Mouse (Mus musculus) embryonic stem cell, embryonic (primary cell): ENCODE measurements around the gene Bag1.

ENCODE experiments used
- CTCF ChIA-PET, 4 experiments: fragments of 300-600 bp in 2 of 4; fragments of 350-600 bp in 2 of 4; sonication (Branson Sonifier 250); formaldehyde crosslinking; loops; one replicate each; lab custom pipeline; 2022; ENCODE audit warnings: inconsistent platforms in 2 of 4; lab: Charles Lee
- POLR2A ChIA-PET, 4 experiments: fragments of 300-600 bp in 2 of 4; fragments of 350-600 bp in 2 of 4; sonication (Branson Sonifier 250); formaldehyde crosslinking; loops; one replicate each; lab custom pipeline; 2022; ENCODE audit warnings: antibody characterized with exemption in 4 of 4, inconsistent platforms in 1 of 4; lab: Charles Lee

Gene Bag1

DNA sequence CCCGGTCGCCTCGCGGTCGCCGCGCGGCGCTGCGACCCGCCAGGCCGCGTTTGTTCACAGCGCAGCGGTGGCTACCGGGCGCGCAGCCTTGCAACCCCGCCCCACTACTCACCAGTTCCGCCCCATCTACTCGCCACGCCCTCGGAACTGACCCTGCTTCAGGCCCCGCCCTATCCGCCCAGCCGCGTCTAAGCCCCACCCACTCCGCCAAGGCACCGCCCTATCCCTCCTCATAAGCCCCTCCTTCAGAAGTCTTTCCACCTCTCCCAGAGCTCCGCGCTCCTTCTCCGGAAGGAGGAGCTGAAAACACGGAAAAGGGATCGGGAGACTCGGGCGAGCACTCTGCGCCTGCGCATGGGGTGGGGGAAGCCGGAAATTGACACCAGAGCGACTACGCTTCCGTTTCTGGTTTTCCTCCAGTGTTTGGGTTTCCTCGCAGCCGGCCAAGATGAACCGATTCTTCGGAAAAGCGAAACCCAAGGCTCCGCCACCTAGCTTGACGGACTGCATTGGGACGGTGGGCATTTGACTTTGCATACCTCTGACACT lies at the start of gene Bag1, which contains the start of gene Chmp5:
Bag1 (minus strand) TSS at position 135 of the 549 bp plus-strand sequence.
Chmp5 (plus strand) TSS at position 248 of the 549 bp plus-strand sequence.
- POLR2A ChIA-PET, result interaction anchor here in 3 of 4 experiments (0.6 to 2.5 kb wide), 99 partner anchors 8 to 806 kb away, joined by 3 to 56 read pairs (median 4); partner anchors contain the start of genes B4galt1 (in 3 of the 3), Dnaja1 (in 2 of the 3), Nfx1 (in 2 of the 3) and Aco1 (in 1 of the 3)
- CTCF ChIA-PET, result interaction anchor here in 3 of 4 experiments (0.5 to 1.4 kb wide), 15 partner anchors 9 to 621 kb away, joined by 3 to 11 read pairs (median 4); partner anchors contain the start of genes B4galt1 (in 1 of the 3), Fam219a (in 1 of the 3), Nfx1 (in 1 of the 3) and Smu1 (in 1 of the 3)

DNA sequence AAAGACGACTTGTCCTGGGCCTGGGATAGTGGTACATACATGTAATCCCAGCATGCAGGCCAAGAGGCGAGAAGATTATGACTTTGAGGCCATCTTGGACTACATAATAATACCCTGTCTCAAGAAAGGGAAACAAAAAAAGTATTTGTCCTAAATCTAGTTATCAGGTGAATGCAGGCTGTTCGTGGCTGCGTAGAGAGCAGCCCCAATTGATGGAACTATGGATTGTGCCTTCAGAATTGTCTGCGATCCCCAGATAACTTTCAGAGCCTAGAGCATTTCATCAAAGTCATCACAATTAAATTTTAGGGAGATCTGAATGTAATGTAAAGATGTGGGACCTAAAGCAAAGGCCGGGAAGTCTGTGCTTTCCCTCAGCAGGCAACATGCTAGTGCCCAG lies 48.2 kb upstream of the Bag1 start:
- ChIA-PET CTCF (interaction anchor here in 2 of 4 experiments (0.7 to 1.5 kb wide), 2 partner anchors 43 to 47 kb away, joined by 3 read pairs; no protein-coding TSS in a partner anchor), POLR2A (interaction anchor here in 1 of 4 experiments (1.3 to 3.2 kb wide), 2 partner anchors 17 to 29 kb away, joined by 3 to 11 read pairs; no protein-coding TSS in a partner anchor)

DNA sequence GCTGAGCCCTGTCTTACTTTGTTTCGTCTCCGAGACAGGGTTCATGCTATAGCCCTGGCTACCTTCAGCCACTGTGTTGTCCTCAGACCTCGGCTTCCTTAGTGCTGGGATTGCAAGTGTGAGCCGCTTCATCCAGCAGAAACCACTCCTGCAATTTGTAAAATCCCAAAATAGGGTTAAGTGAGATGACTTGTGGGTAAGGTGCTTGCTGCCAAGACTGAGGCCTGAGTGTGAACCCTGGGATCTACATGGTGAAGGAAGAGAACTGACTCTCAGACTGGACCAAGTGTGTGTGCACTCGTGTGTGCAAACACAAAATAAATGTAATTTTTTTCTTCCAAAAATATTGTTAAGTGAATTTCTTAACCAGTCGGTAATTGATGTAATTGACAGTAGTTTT lies 41.5 kb upstream of the Bag1 start:
- POLR2A ChIA-PET, result interaction anchor here in 2 of 4 experiments (0.6 to 4.4 kb wide), 7 partner anchors 8 to 454 kb away, joined by 3 to 17 read pairs (median 3); no protein-coding TSS in a partner anchor

DNA sequence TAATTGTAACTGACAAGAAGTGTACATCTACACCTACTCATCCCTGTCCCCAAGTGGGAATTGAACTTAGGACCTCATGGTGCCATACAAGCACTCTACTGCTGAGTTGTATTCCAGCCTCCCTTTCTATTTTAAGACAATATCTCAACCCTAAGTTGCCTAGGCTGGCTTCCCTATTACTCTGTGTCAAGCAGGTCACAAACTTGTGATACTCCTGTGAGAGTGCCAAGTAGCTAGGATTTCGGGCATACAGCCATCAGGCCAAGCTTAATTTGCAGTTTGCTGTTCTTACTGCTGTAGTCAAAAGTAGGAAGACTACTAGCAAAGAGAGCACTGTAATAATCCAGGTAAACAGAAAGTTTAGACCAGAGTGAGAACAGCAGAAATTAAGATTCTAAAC lies 35.6 kb upstream of the Bag1 start:
- ChIA-PET CTCF (no interaction called here), POLR2A (interaction anchor here in 2 of 4 experiments (0.7 to 5.2 kb wide), 11 partner anchors 8 to 35 kb away, joined by 3 to 26 read pairs (median 6); partner anchors contain the start of genes Bag1 (in 2 of the 2), Chmp5 (in 2 of the 2) and Nfx1 (in 1 of the 2))

More for the DNA sequence above, 41.5 kb upstream of the Bag1 start:
- CTCF ChIA-PET, result interaction anchor here in 1 of 4 experiments (1.1 kb wide), 1 partner anchor 244 kb away, joined by 3 read pairs; no protein-coding TSS in a partner anchor

- POLR2A ChIA-PET, result interaction anchor here in 3 of 4 experiments (0.8 to 5.2 kb wide), 16 partner anchors 7 to 261 kb away, joined by 3 to 26 read pairs (median 4); partner anchors contain the start of genes Chmp5 (in 1 of the 3), Dnaja1 (in 1 of the 3), Nfx1 (in 1 of the 3) and Smu1 (in 1 of the 3)
These were observed 34.4 kb upstream of the Bag1 start for GRCm38 (mm10) chr4:40982486-40982885.

DNA sequence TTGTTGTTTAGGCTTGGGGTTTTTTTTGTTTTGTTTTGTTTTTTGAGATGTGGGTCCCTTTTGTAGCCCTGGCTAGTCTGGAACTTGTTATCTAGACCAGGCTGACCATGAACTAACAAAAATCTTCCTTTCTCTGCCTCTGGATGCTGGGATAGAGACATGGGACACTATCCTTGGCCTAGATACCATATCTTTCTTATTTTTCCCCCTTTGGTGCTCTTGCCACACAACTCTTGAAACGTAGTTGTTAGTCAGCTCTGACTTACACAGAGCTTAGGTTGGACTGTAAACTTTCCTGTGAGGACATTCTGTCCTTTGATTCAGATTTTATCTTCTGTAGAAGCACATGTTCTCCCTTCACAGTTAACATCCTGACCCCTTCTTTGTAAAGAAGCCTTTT lies 31.3 kb upstream of the Bag1 start:
- POLR2A ChIA-PET, result interaction anchor here in 3 of 4 experiments (0.6 to 5.2 kb wide), 15 partner anchors 8 to 262 kb away, joined by 3 to 26 read pairs (median 4); partner anchors contain the start of genes Nfx1 (in 2 of the 3), Bag1 (in 1 of the 3) and Chmp5 (in 1 of the 3)
- CTCF ChIA-PET, result no interaction called here

More at GRCm38 (mm10) chr4:40982486-40982885, 34.4 kb upstream of the Bag1 start:
- CTCF ChIA-PET, result interaction anchor here in 1 of 4 experiments (0.6 to 1.1 kb wide), 2 partner anchors 11 to 29 kb away, joined by 3 to 4 read pairs; no protein-coding TSS in a partner anchor

- CTCF ChIA-PET, result no interaction called here
- POLR2A ChIA-PET, result no interaction called here
These were observed 28.6 kb upstream of the Bag1 start for GRCm38 (mm10) chr4:40976651-40977050.

DNA sequence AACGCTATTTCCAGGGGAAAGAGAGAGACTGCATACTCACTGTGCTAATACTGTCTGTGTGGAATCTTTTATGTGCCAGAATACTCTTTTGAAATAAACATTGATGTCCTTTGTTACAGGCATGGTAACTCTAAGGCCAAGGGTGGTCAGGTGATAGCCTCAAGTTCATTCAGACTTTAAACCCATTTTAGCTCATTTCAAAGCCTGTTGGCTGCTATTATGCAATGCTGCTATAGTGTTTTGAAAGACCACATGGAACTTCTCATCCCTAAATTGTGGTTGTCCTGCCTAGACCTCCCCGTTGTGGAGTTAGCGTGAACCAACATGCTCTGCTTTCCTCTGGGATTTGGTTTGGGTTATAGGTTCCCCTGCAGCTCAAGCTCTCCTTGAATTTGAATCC lies 27.6 kb upstream of the Bag1 start:
- ChIA-PET POLR2A (interaction anchor here in 2 of 4 experiments (1.0 to 1.5 kb wide), 2 partner anchors 8 to 16 kb away, joined by 3 read pairs; no protein-coding TSS in a partner anchor), CTCF (interaction anchor here in 1 of 4 experiments (0.7 kb wide), 1 partner anchor 25 kb away, joined by 3 read pairs; no protein-coding TSS in a partner anchor)

- CTCF ChIA-PET, result interaction anchor here in 1 of 4 experiments (1.4 kb wide), 1 partner anchor 20 kb away, joined by 3 read pairs; no protein-coding TSS in a partner anchor
- POLR2A ChIA-PET, result interaction anchor here in 1 of 4 experiments (1.0 to 1.5 kb wide), 2 partner anchors 9 to 160 kb away, joined by 3 to 7 read pairs; no protein-coding TSS in a partner anchor
These were observed 25.9 kb upstream of the Bag1 start for GRCm38 (mm10) chr4:40974011-40974410.

DNA sequence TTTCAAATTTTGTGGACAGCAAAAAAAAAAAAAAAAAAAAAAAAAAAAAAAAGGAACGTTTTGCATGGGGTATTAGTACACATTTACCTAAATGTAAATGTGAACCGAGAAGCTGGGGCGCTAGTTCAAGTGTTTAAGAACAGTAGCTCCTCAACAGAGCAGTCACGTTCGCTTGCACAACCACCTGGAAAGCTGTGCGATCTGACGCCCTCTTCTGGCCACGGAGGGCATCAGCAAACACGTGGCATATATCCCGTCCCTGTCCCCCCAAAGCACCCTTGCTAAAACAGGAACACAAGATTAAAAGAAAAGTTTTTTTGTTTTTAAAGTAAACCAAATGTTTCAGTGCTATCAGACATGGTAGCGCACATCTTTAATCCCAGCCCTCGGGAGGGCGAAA lies 23.6 kb upstream of the Bag1 start:
- CTCF ChIA-PET, result interaction anchor here (0.6 to 1.7 kb wide), 41 partner anchors 8 to 751 kb away, joined by 3 to 17 read pairs (median 5); partner anchors contain the start of genes Chmp5 (in 2 of the 4), Aqp3 (in 1 of the 4), B4galt1 (in 1 of the 4) and Bag1 (in 1 of the 4)
- POLR2A ChIA-PET, result interaction anchor here (0.6 to 3.9 kb wide), 71 partner anchors 8 to 829 kb away, joined by 3 to 26 read pairs (median 4); partner anchors contain the start of genes Bag1 (in 3 of the 4), Chmp5 (in 3 of the 4), Aco1 (in 1 of the 4) and Aqp3 (in 1 of the 4)

- ChIA-PET POLR2A (interaction anchor here (0.6 to 3.9 kb wide), 71 partner anchors 8 to 828 kb away, joined by 3 to 26 read pairs (median 4); partner anchors contain the start of genes Bag1 (in 3 of the 4), Chmp5 (in 3 of the 4), Aco1 (in 1 of the 4) and Aqp3 (in 1 of the 4)), CTCF (interaction anchor here (0.6 to 1.7 kb wide), 43 partner anchors 8 to 467 kb away, joined by 3 to 17 read pairs (median 5); partner anchors contain the start of genes Aqp3 (in 1 of the 4), B4galt1 (in 1 of the 4), Bag1 (in 1 of the 4) and Chmp5 (in 1 of the 4))
These were observed 23.0 kb upstream of the Bag1 start, which contains the start of gene Nfx1 for GRCm38 (mm10) chr4:40970842-40971701. Gene Nfx1, plus strand, starts transcription at chr4:40970906.

- ChIA-PET CTCF (interaction anchor here in 3 of 4 experiments (0.6 to 1.7 kb wide), 9 partner anchors 10 to 369 kb away, joined by 3 to 10 read pairs (median 4); partner anchors contain the start of genes Bag1 (in 1 of the 3) and Chmp5 (in 1 of the 3)), POLR2A (interaction anchor here in 3 of 4 experiments (0.6 to 3.9 kb wide), 12 partner anchors 9 to 828 kb away, joined by 3 to 26 read pairs (median 6); partner anchors contain the start of genes Bag1 (in 2 of the 3), Chmp5 (in 2 of the 3), Aco1 (in 1 of the 3) and Ubap2 (in 1 of the 3))
These were observed 22.4 kb upstream of the Bag1 start for GRCm38 (mm10) chr4:40970592-40970841.

DNA sequence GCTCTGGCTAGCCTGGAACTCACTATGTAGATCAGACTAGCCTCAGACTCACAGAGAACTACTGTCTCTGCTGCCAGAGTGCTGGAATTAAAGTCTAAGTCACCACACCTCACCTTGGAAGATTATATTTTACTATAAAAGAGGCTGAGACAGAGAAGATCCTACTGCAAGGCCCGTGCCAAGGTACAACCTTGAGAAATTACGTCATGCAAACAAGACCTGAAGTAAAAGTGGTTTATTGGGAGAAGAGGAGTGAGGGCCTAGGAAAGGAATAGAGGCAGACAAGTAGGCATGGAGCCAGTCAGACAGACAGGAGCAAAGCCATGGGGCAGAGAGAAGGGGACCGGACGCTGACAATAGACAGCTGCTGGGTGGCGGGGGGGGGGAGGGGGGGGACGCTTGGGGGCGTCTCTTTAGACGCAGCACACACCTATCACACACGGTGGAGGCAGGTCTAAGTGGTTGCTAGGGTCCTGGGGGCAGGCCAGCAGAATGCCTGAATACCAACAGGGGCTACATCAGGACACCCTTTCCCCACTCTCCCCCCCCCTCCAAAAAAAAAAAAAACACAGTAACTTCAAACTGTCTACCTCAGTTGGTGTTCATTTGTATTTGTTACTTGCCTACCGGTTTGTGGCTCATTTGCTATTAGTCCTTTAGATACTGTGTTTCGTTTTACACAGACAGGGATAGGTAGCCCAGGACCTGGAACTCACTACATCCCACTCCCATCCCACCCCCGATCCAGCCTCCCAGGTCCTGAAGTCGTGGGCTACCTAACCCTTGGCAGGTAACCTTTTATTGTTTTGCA lies 21.9 kb upstream of the Bag1 start:
- POLR2A ChIA-PET, result interaction anchor here in 3 of 4 experiments (0.6 to 3.9 kb wide), 12 partner anchors 10 to 827 kb away, joined by 3 to 26 read pairs (median 6); partner anchors contain the start of genes Bag1 (in 2 of the 3), Chmp5 (in 2 of the 3) and Aco1 (in 1 of the 3)
- CTCF ChIA-PET, result interaction anchor here in 3 of 4 experiments (0.6 to 1.7 kb wide), 8 partner anchors 9 to 369 kb away, joined by 3 to 10 read pairs (median 4); partner anchors contain the start of genes Bag1 (in 1 of the 3) and Chmp5 (in 1 of the 3)

- ChIA-PET CTCF (no interaction called here), POLR2A (no interaction called here)
These were observed 21.1 kb upstream of the Bag1 start for GRCm38 (mm10) chr4:40969161-40969560.

GRCm38 (mm10) chr4:40963536-40963935 lies 15.4 kb upstream of the Bag1 start:
- ChIA-PET CTCF (interaction anchor here in 2 of 4 experiments (0.7 to 1.9 kb wide), 4 partner anchors 8 to 15 kb away, joined by 3 to 6 read pairs (median 4); partner anchors contain the start of genes Bag1 (in 1 of the 2) and Chmp5 (in 1 of the 2)), POLR2A (interaction anchor here in 3 of 4 experiments (0.6 to 1.8 kb wide), 7 partner anchors 8 to 21 kb away, joined by 3 to 6 read pairs (median 4); partner anchors contain the start of genes Bag1 (in 3 of the 3) and Chmp5 (in 3 of the 3))
